Mouse (Mus musculus): Measurements from ENCODE around the gene Itgb2.

The Itgb2 gene

DNA sequence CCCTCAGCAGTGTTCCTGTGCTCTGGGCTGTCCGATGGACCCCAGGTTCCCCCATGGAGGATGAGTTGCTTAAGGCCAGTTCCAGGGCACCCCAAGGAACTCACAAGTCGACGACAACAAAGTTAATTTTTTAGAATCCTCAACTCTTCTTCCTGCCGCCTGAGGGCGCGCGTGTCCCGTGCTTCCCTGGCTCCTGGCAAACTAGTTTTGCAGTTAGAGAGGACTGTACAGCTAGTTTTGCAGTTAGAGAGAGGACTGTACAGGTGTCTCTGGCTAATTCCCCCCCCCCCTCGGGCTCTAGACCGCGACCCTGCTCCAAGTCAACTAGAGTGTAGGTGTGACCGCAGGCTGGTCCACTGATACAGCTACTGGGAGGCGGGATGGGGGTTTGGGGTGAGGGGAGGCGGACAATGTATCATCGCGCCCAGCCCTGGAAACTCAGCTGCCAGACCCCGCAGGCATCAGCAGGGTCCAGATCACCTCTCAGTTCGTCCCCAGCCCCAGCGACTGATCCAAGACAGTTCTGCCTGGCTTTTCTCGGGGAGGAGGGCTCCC lies 12.9 kb upstream of the Itgb2 start:
- DNase-seq = peak; percentile 81 to 82

DNA sequence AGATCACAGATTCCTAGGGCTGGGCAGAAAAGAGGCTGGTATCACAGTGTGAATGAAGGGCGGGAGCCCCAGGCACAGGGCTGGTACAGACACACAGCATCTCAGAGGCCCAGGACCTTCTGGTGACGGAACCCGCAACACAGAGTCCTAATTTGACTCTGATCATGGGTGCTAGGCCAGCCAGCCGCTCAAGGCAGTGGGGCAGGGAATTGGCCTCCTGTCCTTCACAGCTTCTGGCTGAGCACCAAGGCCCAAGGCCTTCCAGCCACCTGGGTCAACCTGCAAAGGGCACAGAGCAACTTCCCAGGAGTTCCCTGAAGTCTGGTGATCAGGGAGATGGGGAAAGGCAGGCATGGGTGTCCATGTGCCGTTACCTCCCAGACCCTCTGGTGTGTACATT lies 12.3 kb upstream of the Itgb2 start:
- DNase-seq = no peak

DNA sequence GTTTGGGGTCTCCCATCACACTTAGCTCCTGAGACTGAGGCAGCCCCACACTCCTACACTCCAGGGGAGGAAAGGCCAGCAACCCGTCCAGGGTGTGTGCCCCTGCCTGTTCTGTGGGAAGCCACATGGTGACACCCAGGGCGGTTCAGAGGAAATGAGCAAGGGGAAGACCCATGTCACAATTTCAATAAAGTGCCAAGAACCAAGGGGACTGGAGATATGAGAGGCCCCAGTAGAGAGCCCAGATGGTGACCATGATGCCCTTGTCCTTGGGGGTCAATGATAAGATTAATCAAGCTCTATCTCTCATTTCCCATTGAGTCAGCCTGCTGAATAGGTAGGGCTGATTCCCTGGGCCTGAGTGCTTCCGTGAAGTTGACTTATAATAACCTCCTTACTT lies 10.9 kb upstream of the Itgb2 start:
- DNase-seq = no peak

GRCm38 (mm10) chr10:77520497-77520896 lies 9.6 kb upstream of the Itgb2 start:
- no peak for DNase-seq

- DNase-seq = peak in 1 of 2 experiments; percentile 51
Observed at GRCm38 (mm10) chr10:77522021-77522731, 7.9 kb upstream of the Itgb2 start.

- no peak for DNase-seq
Observed at GRCm38 (mm10) chr10:77522746-77523145, 7.3 kb upstream of the Itgb2 start.

GRCm38 (mm10) chr10:77523321-77523720 lies 6.7 kb upstream of the Itgb2 start:
- DNase-seq = peak in 1 of 2 experiments; percentile 48

- no peak for DNase-seq
Observed at GRCm38 (mm10) chr10:77526488-77526887, 3.6 kb upstream of the Itgb2 start.

- DNase-seq = no peak
Observed at GRCm38 (mm10) chr10:77528634-77529033, 1.4 kb upstream of the Itgb2 start.

- DNase-seq = peak; percentile 46 to 53
Observed at GRCm38 (mm10) chr10:77531026-77532019, 1.3 kb downstream of the Itgb2 start.

- no peak for DNase-seq
Observed at GRCm38 (mm10) chr10:77532020-77532413, 2.0 kb downstream of the Itgb2 start.

DNA sequence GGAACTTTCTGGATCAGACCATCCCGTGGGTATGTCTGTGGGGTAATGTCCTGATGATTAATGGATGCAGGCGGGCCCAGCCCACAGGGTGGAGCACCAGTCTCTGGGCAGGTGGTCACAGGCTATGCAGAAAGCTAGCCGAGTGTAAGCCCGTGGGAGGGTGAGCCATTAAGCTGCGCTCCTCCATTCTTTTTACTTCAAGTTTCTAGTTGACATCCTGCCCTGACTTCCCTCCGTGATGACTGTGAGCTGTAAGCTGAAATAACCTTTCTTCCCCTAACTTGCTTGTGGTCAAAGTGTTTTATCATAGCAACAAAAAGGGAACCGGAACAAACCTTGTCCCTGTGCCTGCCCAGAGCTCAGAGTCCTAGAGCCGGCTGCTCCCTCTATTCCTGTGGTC lies 6.7 kb downstream of the Itgb2 start:
- DNase-seq = peak; percentile 51 to 56

DNA sequence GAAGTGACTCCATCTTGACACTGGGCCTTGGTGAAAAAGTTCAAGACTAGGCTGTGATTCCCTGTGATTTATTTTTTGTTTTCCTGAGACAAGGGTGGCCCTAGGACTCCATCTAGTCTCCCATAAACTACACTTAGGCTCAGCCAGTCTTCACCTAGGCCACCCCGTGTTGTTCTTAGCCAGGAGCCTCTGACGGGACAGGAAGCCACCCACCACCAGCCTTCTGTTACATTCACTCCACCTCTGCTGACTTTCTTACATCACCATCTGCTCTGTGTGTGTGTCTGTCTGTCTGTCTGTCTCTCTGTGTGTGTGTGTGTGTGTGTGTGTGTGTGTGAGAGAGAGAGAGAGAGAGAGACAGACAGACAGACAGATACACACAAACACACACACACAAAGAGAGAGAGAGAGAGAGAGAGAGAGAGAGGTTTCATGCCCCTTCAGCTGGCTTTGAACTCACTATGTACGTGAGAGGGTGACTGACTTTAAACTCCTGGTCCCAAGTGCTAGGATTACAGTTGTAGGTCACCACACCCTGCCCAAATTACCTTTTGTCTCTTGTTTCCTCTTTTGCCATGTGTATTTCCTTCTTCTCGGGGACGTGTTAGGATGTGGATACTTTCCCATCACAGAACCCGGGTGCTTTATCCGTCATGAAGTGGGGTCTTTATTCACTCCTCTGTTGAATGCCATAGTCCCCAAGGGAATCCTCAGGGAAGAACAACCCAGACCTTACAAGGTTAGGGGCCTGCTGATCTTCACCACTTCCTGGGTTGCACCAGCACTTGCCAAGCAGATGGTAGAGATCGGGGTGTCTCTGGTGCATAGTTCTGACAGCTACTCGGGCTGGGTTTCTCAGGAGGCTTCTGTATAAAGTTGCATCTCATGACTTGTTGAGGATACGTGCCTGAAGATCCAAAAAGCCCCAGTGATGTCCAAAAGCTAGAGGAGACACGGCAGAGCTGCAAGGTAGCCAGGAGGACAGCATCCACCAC lies 7.5 kb downstream of the Itgb2 start:
- no peak for DNase-seq

DNA sequence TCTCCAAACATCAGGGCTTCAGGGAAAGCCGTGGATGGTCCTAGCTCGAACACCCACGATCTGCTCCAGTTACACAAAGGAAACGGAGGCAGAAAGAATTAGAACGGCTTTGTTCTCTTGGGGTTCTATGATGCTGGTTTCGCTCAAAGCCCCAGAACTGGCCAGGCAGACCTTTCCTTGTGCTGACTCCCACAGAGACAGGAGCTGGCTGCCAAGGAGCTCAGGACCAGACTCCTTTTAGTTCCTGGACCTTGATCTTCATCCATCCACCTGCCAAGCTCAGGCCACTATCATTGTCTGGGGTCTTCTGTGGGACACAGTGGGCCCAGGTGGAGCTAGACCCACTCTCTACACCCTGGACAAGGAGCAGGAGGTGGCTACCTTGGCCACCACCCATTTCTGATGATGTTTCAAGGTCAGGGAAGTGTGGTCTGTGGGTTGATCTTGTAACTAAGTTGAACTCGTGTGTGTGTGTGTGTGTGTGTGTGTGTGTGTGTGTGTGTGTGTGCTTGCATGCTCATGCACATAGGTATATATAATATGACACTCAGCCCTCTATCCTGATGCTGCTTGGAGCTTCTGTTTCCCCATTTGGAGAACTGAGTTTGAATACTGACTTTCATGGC lies 9.4 kb downstream of the Itgb2 start:
- DNase-seq = no peak

DNA sequence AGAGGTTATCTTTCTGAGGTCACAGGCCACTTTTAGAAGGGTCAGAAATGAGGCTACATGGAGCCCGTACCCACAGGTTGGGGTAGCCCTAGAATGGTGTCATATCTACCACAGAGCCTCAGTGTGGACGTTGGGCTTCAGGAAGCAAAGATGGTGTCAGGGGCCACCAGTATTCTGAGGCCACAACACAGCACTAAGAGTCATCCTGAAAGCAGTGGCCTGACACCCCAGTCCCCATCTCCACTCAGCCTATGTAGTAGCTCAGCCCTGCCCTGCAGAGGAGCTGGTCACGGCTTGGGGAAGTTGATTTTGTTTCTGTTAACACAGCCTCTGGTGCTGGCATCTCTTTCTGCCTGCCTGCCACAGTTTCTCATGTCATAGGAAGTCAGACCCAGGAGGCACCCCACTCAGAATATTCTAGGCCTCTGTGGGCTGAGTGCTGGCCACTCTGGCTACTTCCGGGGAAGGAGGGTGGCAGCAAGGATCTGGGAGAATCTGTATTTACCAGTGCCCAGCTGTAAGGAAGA lies 10.6 kb downstream of the Itgb2 start:
- no peak for DNase-seq

DNA sequence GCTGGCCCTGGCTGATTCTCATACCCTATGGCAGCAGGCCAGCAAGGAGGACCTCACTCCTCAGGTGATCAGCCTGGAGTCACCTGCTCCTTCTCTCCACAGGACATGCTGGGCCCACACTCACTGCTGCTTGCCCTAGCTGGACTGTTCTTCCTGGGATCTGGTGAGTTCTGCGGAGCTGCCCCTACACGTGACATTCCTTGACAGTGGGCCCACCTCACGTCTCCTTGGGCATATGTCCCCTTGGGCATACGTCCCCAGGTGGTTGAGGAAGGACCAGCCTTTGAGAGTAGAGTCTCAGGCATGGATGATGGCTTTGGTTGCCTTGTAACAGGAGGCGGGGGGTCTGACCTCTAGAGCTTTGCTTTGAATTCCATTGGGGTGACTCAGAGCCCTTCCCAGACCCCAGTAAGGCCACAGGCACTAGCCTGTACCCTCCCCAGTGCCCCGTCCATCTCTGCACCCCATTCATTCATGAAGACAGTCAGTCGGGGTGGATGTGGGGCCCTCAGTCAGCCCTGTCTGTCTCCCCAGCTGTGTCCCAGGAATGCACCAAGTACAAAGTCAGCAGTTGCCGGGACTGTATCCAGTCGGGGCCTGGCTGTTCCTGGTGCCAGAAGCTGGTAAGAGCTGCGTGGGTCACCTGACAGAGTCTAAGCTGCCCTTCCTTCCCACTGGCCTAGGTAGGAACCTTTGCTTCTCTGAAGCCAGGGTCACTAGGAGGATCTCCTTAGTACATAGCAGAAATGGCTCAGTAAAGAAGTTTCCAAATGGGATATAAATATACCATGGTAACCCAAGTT lies 12.0 kb downstream of the Itgb2 start:
- no peak for DNase-seq

DNA sequence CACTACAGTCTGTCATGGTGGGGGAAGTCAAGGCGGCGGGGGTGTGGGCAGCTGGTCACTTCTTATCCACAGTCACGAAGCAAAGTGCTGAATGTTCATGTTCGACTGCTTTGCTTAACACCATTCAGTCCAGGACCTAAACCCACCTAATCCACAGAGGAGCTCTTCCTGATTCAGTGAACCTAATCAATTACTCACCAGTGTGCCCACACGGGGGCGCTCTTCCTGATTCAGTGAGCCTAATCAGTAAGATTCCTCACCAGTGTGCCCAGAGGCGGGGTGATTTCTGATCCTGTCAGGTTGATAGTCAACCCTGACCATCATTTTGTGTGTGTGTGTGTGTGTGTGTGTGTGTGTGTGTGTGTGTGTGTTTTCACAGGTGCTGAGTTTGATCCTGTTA lies 13.2 kb downstream of the Itgb2 start:
- no peak for DNase-seq

- peak; percentile 48 to 62 for DNase-seq
Observed at GRCm38 (mm10) chr10:77544916-77545315, 14.9 kb downstream of the Itgb2 start.

- DNase-seq = peak in 1 of 2 experiments; percentile 34
Observed at GRCm38 (mm10) chr10:77548576-77548975, 18.5 kb downstream of the Itgb2 start.

DNA sequence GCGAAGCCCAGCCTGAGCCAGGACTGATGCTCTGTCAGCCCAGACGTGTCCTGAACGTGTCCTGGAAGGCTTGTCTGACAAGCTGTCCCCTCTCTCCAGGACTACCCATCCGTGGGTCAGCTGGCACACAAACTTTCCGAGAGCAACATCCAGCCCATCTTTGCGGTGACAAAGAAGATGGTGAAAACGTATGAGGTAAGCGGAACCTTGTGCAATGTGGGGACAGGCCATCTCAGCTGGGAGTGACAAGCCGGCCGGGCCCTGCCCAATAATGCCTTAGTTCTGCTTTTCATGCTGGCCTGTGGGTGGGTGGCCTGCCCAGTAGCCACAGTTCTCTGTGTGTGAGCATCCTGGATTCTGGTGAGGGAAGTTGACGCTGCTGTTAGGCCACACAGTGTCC lies 20.8 kb downstream of the Itgb2 start:
- peak; percentile 72 to 79 for DNase-seq

DNA sequence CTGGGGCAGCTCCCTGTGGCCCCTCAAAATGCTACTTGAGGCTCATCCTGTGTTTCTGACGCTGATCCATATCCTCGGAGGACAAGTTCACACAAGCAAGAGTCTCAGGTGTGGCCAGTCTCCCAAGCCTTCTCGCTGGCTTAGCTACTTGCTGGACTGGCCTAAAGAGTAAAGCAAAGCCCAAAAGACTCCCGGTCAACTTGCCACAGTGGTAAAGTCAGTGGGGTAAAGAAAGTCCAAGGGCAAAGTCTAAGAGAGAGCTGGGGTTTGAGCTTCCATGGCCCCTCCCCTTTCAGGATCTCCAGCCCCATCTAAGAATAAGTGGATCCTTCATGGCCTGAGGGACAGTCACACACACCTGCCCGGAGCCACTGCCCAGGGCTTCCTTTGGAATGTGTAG lies 22.1 kb downstream of the Itgb2 start:
- no peak for DNase-seq

Measured in lung, postnatal 4 days (tissue).